Mouse (Mus musculus) granulocyte monocyte progenitor cell, adult 5-6 weeks (primary cell): Measurements from ENCODE around the gene Pias3. TPM values are rescaled to one million over a fixed set of nuclear protein-coding genes. Genes with fewer than 3 reads are reported as not detected.
A peak's percentile ranks its signal among the peaks of the same experiment; 100 is the strongest.
"Not testable (repeated sequence)": the region's sequence is repeated elsewhere in the genome, so short reads cannot be mapped to it uniquely, and the experiment has no call there.

Source experiments
- ATAC-seq: replicated peaks from 2 replicates; pipeline ENCODE4 v1.8.0; 2016; ENCODE audit warnings: mild to moderate bottlenecking, moderate TSS enrichment, inconsistent platforms; ENCODE audit not compliant: poor library complexity, severe bottlenecking
- total RNA-seq, 2 experiments: library from RNA; stranded (forward) in 1 of 2; stranded (reverse) in 1 of 2; fragments of 200-712, 200-1000 nt in 1 of 2; fragments of >200 nt in 1 of 2; fragmentation: Nextera tagmentation in 1 of 2; gene quantifications; 2 replicates each; pipeline ENCODE4 v1.2.3; 2014 to 2017

Pias3 gene
- 8.1 and 14.4 TPM in 2 replicates for total RNA-seq (2014; fragmentation: Nextera tagmentation)
- total RNA-seq (2017), result 3.3 and 8.2 TPM in 2 replicates

DNA sequence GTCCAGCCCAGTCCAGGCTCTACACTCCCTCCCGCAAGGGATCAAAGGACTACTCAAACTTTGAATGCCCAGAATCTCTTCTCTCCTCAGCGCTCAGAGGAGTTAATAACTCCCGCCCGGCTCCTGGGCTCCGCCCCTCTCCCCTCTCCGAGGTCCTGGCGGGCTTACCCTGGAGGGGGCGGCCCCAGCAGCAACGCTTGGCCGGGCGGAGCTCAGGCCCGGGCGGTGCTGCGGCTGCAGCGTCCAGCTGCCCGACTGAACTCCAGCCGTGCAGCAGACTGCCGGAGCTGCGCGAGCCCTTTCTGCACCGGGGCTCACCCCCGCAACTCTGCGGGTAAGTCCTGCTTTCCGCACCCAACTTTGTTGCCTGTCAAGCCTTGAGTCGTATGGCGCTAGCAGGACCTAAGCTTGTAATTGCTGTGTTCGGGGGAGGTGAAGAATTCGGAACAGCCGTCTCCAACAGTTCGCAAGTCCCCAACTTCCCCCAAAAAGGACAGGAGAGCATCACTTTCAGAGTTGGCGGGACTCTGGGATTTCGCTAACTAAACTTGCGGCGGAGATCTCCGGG, at the start of gene Pias3:
TSS of gene Pias3 (plus strand) at position 187 of the 568 bp plus-strand sequence.
- peak; percentile 83 for ATAC-seq

DNA sequence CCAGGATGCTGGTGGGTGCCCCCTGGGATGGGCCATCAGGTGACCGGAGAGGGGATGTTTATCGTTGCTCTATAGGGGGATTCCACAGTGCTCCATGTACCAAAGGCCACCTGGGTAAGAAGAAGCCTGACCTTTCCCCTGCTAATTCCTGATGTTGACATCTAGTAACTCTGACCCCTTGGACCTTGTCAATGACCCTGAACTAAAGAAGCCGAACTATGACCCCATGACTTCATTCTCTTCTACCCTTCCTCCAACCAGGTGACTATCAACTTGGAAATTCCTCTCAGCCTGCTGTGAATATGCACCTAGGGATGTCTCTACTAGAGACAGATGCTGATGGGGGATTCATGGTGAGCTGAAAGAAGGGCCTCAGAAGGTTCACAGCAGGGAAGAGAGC, 48.8 kb upstream of the Pias3 start:
- ATAC-seq, result no peak

DNA sequence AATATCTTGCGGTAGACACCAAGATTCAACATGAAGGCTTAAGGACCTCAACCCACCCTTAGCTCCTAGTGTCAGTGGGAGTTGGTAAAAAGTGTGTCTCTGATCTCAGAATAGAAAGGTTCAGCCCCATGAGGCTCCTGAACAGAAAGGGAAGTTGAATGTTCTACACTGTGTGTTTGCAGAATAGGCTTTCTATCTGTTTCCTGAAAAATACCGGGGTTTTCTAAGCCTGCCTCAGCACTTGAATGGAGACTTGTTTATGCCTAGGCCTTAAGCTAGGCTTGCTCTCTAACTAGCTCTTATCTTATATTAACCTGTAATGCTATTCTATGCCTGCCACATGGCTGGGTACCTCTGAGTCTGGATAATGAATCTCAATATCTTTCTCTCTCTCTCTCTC, 35.3 kb upstream of the Pias3 start:
- peak; percentile 29 for ATAC-seq

DNA sequence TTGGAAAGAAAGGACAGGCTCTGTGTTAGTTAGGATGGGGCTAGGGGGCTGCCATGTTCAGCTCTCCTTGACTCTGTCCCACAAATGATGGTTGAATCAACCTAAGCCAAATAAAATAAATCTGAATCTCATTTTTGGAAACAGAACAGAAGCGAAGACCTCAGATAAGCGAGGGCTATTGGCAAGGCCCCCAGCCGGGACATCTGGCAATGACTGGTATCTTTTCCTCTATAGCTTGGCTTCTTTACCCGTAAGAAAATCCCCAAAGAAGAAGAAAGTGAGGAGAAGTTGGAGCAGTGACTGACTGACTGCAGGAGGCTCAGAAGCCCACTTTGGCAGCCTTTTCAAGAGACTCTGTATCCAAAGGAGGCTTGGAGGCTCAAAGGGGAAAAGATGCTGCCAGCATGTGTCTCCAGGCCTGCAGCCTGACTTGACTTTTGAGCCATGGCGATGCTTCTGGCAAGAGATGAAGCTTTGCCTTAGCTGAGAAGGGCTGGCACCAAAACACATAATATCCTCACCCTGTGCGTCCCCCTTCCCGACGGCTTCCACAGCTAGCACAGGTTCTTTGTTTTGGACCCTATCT, 33.4 kb upstream of the Pias3 start:
- ATAC-seq, result no peak

DNA sequence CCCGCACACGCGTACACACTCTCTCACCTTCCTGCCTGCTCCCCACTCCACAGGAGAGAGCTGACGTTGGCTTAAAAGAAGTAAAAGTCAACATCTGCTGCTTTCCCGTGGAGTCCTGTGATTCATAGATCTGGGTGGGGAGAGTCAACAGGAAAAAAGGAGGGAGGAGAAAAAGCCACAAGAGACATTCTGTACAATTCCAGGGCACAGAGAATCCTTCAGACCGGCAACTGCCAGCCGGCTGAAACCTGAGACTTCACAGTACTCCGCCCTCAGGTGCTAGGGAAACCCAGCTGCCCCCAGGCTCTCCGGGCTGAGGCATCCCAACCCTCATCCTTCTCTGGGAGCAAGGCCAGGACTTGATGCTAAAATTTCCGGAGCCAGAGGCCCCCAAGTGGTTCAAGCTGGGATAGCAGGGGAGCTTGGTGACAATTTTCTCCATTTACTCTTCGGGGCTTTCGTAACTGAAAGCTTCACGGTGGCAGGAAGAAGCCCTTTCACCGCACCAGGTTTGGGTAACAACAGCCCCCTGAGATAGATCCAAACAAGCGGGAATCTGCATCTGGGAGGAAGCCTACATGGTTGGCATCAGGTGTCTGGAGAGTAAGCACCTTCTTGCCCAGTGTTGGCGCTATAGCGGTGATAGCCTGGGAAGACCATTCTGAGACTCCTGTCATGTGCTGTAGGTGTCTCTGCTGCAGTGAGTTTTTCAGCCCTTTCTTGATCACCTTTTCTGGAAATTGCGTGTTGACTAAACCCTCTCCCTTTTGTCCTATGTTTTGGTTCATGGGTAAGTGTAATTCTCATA, 32.5 kb upstream of the Pias3 start:
- ATAC-seq, result peak; percentile 73

DNA sequence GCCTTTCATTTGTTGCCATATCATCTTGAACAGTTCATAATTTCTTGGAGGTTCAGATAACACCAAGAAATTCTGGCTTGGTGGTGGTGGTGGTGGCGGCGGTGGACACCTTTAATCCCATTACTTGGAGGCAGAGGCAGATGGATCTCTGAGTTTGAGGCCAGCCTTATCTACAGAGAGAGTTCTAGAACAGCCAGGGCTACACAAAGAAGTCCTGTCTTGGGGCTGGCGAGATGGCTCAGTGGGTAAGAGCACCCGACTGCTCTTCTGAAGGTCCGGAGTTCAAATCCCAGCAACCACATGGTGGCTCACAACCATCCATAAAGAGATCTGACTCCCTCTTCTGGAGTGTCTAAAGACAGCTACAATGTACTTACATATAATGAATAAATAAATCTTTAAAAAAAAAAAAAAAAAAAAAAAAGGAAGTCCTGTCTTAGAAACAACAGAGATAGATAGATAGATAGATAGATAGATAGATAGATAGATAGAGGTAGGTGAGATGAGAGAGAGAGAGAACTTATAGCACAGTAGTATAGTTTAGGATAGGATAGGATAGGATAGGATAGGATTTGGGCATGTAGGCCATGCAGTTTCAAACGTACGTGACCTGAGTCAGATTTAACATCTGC, 30.3 kb upstream of the Pias3 start:
- ATAC-seq, result not testable (repeated sequence)

DNA sequence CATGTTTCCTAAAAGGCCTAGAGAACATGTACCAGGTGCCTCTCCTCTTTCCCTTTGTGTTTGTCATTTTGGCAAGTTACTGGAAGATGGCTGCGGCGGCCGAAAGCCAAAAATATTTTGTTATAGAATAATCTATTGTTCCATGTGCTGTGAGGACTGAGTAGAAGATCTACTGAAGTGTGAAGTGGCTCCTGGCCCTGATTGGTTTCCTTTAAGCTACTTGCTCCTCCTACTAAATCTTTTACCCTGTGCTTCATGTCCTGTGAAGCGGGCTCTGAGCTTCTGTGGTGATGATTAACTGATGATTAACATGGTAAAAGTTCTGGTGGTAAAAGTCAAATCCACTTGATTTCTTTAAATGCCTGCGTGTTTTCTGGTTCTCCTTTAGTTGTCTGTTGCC, 29.3 kb upstream of the Pias3 start:
- no peak for ATAC-seq

DNA sequence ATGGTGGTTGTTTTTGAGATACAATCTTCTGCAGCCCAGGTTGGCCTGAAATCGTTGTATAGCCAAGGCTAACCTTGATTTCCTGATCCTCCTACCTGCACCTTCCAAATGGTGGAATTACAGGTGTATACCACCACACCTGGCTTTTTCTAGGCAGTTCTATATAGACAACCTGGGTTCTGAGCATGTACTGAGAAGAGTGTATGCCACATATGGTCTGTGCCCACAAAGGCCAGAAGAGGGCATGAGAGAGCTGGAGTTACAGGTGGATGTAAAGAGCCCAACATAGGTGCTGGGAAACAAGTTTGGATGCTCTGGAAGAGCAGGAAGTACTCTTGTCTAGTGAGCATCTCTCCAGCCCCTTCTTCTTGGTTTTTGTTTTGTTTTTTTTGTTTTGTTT, 28.9 kb upstream of the Pias3 start:
- ATAC-seq, result no peak

DNA sequence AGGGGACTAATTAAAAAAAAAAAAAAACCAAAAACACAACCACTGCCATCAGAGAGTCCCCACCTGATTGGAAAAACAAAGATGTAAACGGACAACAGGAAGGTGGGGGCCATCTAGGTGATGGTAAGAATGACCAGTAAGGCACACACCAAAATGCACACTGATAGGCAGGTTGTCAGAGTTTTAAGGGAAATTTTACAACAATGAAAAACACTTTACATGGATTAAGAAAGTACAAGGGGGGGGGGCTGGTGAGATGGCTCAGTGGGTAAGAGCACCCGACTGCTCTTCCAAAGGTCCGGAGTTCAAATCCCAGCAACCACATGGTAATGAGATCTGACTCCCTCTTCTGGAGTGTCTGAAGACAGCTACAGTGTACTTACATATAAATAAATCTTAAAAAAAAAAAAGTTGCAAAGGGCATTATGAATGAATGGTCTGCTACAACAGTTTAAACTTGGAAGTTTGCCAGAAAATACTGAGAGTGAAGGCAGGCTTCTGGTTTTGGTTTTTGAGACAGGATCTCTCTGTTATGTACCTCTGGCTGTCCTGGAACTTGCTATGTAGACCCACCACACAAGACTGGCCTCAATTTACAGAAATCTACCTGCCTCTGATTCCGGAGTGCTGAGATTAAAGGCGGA, 27.6 kb upstream of the Pias3 start:
- ATAC-seq, result no peak

DNA sequence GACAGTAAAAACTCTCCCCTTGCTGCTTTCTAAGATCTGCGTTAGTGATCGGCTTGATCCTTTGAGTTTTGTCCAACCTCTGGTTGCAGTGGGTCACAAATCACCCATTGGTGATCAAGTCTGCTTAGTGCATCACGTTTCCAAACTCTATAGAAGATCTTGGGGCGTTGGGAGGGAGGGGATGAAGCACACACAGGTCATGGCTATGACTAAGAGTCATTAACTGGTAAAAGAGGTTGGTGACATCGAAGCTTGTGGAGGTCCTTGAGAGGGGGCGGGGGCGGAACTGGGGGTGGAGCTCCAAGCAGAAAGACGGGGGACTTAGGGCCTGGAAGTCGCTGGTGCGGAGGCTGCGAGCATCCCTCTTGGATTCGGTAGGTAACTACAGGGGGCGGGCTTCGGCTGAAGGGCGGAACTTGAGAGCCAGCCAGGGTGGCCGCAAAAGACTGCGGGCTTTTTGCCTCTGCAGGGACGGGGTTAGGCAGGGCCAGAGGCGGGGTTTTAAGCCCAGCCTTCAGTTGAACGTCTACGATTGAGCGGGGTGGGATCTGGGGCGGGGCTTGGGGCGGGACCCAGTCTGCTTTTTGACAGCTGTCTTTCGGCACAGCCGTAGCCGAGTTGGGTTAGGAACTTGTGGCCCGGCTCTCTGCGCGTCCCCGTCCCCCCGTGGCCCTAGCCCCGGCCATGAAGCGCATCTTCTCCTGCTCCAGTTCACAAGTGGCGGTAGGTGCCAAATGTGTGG, 26.3 kb upstream of the Pias3 start, which contains the start of gene Ankrd35:
TSS of gene Ankrd35 (plus strand) at position 405 of the 742 bp plus-strand sequence.
- peak; percentile 99 for ATAC-seq

DNA sequence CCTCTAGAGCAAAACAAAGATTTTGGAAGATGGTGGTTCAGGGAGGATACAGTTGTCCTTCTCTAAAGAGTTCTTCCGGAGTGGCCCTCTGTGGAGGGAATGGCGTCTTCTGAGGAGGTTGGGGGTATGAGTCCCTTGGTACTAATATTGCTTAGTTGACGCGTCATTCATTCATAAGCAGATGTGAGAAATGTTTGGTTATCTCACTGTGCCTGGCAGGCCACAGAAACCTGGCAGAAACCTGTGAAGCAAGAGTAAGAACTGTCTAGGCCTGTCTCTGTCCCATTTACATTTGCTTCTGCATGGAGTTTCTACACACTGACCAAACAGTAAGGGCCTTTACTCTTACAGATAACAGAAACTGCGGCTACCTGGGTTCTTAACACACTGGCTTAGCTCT, 24.7 kb upstream of the Pias3 start:
- no peak for ATAC-seq

DNA sequence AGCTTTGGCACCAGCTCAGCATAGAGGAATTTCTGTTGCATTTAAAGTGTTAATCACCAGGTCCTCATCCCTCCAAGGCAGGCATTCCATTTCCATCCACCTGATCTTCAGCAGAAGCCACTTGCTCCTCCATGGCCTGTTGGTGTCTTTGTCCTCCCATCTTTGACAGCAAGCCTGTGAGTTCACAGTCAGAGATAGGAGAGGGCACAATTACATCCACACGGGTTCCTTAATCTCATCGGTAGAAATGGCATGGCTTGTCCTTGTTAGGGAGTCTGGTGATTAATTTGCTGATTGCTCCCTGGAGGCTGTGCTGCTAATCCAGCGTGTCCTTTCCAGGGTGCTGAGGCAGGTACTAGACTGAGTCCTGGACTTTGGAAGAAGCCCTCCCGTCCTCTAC, 22.7 kb upstream of the Pias3 start:
- ATAC-seq, result no peak

DNA sequence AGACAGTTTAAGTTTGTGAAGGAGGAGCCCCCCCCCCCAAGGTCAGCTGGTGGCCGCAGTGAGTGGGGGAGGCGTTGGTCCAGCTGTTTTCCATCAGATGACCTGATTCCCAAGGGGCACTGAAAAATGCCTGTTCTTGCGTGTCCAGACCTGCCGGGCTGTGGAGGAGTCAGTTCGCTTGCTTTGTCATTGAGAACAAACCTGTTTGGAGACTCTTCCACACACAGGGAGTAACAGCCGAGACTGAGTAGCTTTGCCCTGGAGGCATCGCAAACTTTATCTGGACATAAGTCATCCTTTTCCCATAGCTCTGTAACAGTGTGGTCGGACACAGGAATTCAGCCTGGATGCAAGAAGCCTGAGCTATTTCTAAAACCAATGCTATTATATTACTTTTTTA, 21.7 kb upstream of the Pias3 start:
- ATAC-seq, result no peak

DNA sequence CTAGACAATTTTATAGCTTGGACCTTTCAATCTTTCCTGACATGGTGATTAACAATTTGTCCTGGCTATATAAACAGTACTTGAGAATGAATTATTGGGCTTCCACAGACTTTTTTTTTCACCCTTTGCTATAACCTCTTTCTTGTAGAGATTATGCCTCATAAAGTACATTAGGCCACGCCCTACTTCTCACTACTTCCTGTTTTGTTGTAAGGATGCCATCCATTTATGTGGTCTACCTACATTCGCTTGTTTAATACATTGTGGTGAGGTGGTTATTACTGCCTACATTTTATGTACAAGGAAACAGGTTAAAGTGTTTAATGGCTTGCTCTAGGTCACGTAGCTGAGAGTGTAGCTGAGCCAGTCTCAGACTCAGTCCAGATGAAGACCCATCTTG, 21.0 kb upstream of the Pias3 start:
- ATAC-seq, result peak; percentile 52

DNA sequence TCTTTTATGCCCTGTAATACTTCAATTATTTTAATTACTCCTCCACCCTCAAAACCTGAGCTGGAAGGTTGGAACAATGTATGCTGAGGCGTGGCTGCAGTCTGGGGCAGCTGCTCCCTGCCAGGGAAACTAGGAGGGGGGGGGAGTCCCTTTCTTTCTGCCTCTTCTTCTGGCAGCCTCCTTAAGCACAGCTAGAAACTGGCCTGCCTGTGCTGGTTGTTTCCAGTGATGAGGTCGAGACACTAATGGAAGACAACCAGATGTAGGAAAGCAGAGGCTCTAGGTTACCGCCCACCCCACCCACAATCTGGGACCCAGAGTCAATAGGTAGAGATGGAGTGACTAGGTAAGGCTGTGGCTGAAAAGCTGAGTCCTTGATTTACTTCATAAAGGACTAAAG, 20.5 kb upstream of the Pias3 start:
- ATAC-seq, result no peak

DNA sequence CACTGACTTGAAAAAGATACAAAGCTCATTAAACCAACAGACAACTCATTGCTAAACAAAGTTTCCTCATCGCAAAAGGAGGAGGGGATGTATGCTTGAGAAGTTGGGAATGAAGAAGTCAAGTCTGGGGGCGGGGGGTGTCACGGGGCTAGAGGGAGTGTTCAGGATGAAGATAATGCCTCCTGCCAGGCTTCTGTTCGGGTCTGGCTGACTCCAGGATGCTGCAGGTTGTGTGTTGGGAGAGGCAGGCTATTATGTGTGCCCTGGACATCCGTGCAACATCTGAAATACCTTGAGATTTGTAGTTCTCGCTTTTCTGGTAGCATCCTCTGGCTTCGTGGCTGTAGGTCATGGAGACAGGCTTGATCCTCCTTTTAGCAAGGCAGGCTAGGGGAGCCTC, 17.7 kb upstream of the Pias3 start:
- no peak for ATAC-seq

DNA sequence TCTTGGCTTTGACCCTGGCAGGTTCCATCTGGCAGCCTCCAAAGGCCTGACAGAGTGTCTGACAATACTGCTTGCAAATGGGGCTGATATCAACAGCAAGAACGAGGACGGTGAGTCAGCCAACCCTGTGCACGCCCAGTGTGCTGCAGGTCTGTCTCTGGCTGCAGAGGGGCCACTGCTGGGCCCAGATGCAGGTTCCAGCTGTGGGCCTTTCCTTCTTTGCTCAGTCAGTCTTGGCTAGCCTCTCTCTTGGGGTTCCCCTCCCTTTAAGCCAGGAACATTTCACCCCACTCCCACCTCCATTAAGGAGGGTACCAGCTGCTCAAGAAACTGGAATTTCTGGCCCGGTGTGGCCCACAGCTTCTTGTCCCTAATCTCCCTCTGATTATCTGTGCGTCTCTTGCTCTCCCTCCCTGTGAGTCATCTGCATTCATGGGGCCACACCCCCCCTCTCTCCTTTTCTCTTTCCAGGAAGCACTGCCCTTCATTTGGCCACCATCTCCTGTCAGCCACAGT, 17.0 kb upstream of the Pias3 start:
- no peak for ATAC-seq

DNA sequence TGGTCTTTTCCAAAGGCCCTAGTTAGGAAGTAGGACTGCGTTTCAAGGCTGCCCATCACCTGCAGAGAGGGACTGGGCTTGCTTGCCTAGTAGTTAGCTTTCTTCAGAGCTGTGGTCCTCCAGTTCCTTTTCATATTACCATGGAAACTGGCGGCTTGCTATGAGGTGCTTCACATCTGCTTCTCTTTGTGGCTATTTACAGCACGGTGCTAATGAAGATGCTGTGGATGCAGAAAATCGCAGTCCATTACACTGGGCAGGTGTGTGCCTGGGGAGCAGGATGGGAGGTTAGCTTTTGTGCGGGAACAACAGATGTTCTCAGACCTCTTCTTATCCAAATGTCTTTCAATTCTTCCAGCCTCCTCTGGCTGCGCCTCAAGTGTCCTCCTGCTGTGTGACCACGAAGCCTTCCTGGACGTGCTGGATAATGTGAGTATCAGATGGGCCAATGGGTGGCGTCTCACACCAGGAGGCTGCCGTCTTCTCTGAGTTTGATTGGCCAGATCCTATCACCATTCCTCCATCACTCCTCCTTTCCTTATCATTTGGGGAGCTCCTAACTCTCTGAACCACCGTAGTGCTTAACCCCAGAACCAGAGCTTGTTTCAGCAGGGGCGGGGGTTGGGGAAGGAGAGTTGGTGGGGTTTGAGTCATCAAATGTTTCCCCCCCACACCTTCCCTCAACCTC, 15.8 kb upstream of the Pias3 start:
- ATAC-seq, result no peak

DNA sequence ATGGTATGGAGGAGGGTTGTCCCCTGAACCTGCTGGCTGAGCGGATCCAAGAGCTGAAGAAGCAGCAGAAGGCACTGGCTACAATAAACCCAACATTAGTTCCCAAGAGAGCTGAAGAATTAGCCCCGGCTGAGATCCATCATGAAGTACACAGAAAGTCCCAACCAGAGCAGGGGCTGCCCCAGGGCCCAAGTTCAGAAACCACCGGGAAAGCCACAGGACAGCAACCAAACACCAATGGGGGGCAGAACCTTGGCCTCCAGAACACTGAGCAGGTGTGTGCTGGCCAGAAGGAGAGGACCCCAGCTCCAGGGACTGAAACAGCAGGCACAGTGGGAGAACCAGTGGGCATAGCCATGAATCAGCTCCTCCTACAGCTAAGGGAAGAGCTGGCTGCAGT, 12.7 kb upstream of the Pias3 start:
- no peak for ATAC-seq
